Mouse (Mus musculus): ENCODE measurements around the gene BC004004. TPM values are rescaled to one million over a fixed set of nuclear protein-coding genes. Genes with fewer than 3 reads are reported as not detected.
"Not testable (repeated sequence)": the region's sequence is repeated elsewhere in the genome, so short reads cannot be mapped to it uniquely, and the experiment has no call there.

BC004004 gene
- polyA plus RNA-seq, 1 experiment = 36.5 TPM

GRCm38 (mm10) chr17:29251608-29252390, 16.8 kb upstream of the BC004004 start:
- Histone ChIP-seq H3K4me1 (ENCODE audit: control insufficient read depth, insufficient read depth, insufficient read length) (no peaks in the 10 kb centered on the region), H3K27me3 (ENCODE audit: control insufficient read depth, insufficient read depth, low read length) (no peaks in the 10 kb centered on the region), H3K4me3 (ENCODE audit: extremely low read depth, insufficient read depth, insufficient read length) (no peak overlapping the region), H3K36me3 (ENCODE audit: control insufficient read depth, insufficient read depth, low read length) (peaks cover 17% of the 10 kb centered on the region), H3K27ac (ENCODE audit: insufficient read depth, low read length) (no peak overlapping the region)
- DNase-seq (ENCODE audit: low read depth in 1 of 2, low spot score in 2 of 2) = no peak
- TF ChIP-seq CTCF (IDR thresholded peaks at IDR 0.05; ENCODE audit: extremely low read depth, insufficient read depth, insufficient read length, insufficient replicate concordance) (no peak), POLR2A (IDR thresholded peaks at IDR 0.05; ENCODE audit: low read depth, low read length) (no peak)
- WGBS = 75% methylated on average over 15 of the region's 15 CpGs

- Histone ChIP-seq H3K4me3 (ENCODE audit: extremely low read depth, insufficient read depth, insufficient read length) (no peak overlapping the region), H3K27ac (ENCODE audit: insufficient read depth, low read length) (no peak overlapping the region), H3K36me3 (ENCODE audit: control insufficient read depth, insufficient read depth, low read length) (peaks cover 24% of the 10 kb centered on the region), H3K4me1 (ENCODE audit: control insufficient read depth, insufficient read depth, insufficient read length) (no peaks in the 10 kb centered on the region), H3K27me3 (ENCODE audit: control insufficient read depth, insufficient read depth, low read length) (no peaks in the 10 kb centered on the region)
- DNase-seq (ENCODE audit: low read depth in 1 of 2, low spot score in 2 of 2) = no peak
- TF ChIP-seq POLR2A (IDR thresholded peaks at IDR 0.05; ENCODE audit: low read depth, low read length) (no peak), CTCF (IDR thresholded peaks at IDR 0.05; ENCODE audit: extremely low read depth, insufficient read depth, insufficient read length, insufficient replicate concordance) (no peak)
- 82% methylated on average over 2 of the region's 2 CpGs for WGBS
Measured at GRCm38 (mm10) chr17:29253236-29253635, 15.4 kb upstream of the BC004004 start.

- Histone ChIP-seq H3K4me3 (ENCODE audit: extremely low read depth, insufficient read depth, insufficient read length) (no peak overlapping the region), H3K27me3 (ENCODE audit: control insufficient read depth, insufficient read depth, low read length) (no peaks in the 10 kb centered on the region), H3K27ac (ENCODE audit: insufficient read depth, low read length) (no peak overlapping the region), H3K36me3 (ENCODE audit: control insufficient read depth, insufficient read depth, low read length) (peaks cover 28% of the 10 kb centered on the region), H3K4me1 (ENCODE audit: control insufficient read depth, insufficient read depth, insufficient read length) (no peaks in the 10 kb centered on the region)
- TF ChIP-seq CTCF (IDR thresholded peaks at IDR 0.05; ENCODE audit: extremely low read depth, insufficient read depth, insufficient read length, insufficient replicate concordance) = no peak
- no peak for TF ChIP-seq POLR2A (IDR thresholded peaks at IDR 0.05; ENCODE audit: low read depth, low read length)
- 94% methylated on average over 9 of the region's 9 CpGs for WGBS
- DNase-seq (ENCODE audit: low read depth in 1 of 2, low spot score in 2 of 2) = no peak
Measured at GRCm38 (mm10) chr17:29253684-29254083, 14.9 kb upstream of the BC004004 start.

- not testable (repeated sequence) for H3K4me1 ChIP-seq (ENCODE audit: control insufficient read depth, insufficient read depth, insufficient read length); H3K4me3 ChIP-seq (ENCODE audit: extremely low read depth, insufficient read depth, insufficient read length); DNase-seq (ENCODE audit: low read depth in 1 of 2, low spot score in 2 of 2); H3K27ac ChIP-seq (ENCODE audit: insufficient read depth, low read length); H3K27me3 ChIP-seq (ENCODE audit: control insufficient read depth, insufficient read depth, low read length)
- peaks cover 26% of the 10 kb centered on the region for H3K36me3 ChIP-seq (ENCODE audit: control insufficient read depth, insufficient read depth, low read length)
- WGBS = 85% methylated on average over 6 of the region's 6 CpGs
Measured at GRCm38 (mm10) chr17:29254784-29255183, 13.8 kb upstream of the BC004004 start.

GRCm38 (mm10) chr17:29256507-29256906, 12.1 kb upstream of the BC004004 start:
- Histone ChIP-seq H3K4me1 (ENCODE audit: control insufficient read depth, insufficient read depth, insufficient read length) (peaks cover 4% of the 10 kb centered on the region; the same call in 1 of the 2 replicates), H3K4me3 (ENCODE audit: extremely low read depth, insufficient read depth, insufficient read length) (no peak overlapping the region), H3K36me3 (ENCODE audit: control insufficient read depth, insufficient read depth, low read length) (peaks cover 25% of the 10 kb centered on the region), H3K27ac (ENCODE audit: insufficient read depth, low read length) (no peak overlapping the region), H3K27me3 (ENCODE audit: control insufficient read depth, insufficient read depth, low read length) (no peaks in the 10 kb centered on the region)
- WGBS = 92% methylated on average over 6 of the region's 6 CpGs
- TF ChIP-seq POLR2A (IDR thresholded peaks at IDR 0.05; ENCODE audit: low read depth, low read length) = no peak
- no peak for TF ChIP-seq CTCF (IDR thresholded peaks at IDR 0.05; ENCODE audit: extremely low read depth, insufficient read depth, insufficient read length, insufficient replicate concordance)
- DNase-seq (ENCODE audit: low read depth in 1 of 2, low spot score in 2 of 2) = no peak

GRCm38 (mm10) chr17:29257001-29257511, 11.5 kb upstream of the BC004004 start:
- WGBS = 86% methylated on average over 10 of the region's 10 CpGs
- Histone ChIP-seq H3K36me3 (ENCODE audit: control insufficient read depth, insufficient read depth, low read length) (peaks cover 20% of the 10 kb centered on the region; the same call in 1 of the 2 replicates), H3K4me3 (ENCODE audit: extremely low read depth, insufficient read depth, insufficient read length) (no peak overlapping the region), H3K27ac (ENCODE audit: insufficient read depth, low read length) (no peak overlapping the region), H3K27me3 (ENCODE audit: control insufficient read depth, insufficient read depth, low read length) (no peaks in the 10 kb centered on the region), H3K4me1 (ENCODE audit: control insufficient read depth, insufficient read depth, insufficient read length) (peaks cover 7% of the 10 kb centered on the region; the same call in 1 of the 2 replicates)
- TF ChIP-seq POLR2A (IDR thresholded peaks at IDR 0.05; ENCODE audit: low read depth, low read length) (no peak), CTCF (IDR thresholded peaks at IDR 0.05; ENCODE audit: extremely low read depth, insufficient read depth, insufficient read length, insufficient replicate concordance) (no peak)
- no peak for DNase-seq (ENCODE audit: low read depth in 1 of 2, low spot score in 2 of 2)

- peaks cover 20% of the 10 kb centered on the region; the same call in 1 of the 2 replicates for H3K36me3 ChIP-seq (ENCODE audit: control insufficient read depth, insufficient read depth, low read length)
- TF ChIP-seq CTCF (IDR thresholded peaks at IDR 0.05; ENCODE audit: extremely low read depth, insufficient read depth, insufficient read length, insufficient replicate concordance) (no peak), POLR2A (IDR thresholded peaks at IDR 0.05; ENCODE audit: low read depth, low read length) (no peak)
Measured at GRCm38 (mm10) chr17:29258025-29258558, 10.5 kb upstream of the BC004004 start.

More at GRCm38 (mm10) chr17:29258025-29258558, 10.5 kb upstream of the BC004004 start:
- Histone ChIP-seq H3K27ac (ENCODE audit: insufficient read depth, low read length) (no peak overlapping the region), H3K27me3 (ENCODE audit: control insufficient read depth, insufficient read depth, low read length) (no peaks in the 10 kb centered on the region), H3K4me1 (ENCODE audit: control insufficient read depth, insufficient read depth, insufficient read length) (peaks cover 12% of the 10 kb centered on the region; the same call in 1 of the 2 replicates), H3K4me3 (ENCODE audit: extremely low read depth, insufficient read depth, insufficient read length) (no peak overlapping the region)
- WGBS = 86% methylated on average over 10 of the region's 10 CpGs
- DNase-seq (ENCODE audit: low read depth in 1 of 2, low spot score in 2 of 2) = no peak
